In the genomic region with DNA sequence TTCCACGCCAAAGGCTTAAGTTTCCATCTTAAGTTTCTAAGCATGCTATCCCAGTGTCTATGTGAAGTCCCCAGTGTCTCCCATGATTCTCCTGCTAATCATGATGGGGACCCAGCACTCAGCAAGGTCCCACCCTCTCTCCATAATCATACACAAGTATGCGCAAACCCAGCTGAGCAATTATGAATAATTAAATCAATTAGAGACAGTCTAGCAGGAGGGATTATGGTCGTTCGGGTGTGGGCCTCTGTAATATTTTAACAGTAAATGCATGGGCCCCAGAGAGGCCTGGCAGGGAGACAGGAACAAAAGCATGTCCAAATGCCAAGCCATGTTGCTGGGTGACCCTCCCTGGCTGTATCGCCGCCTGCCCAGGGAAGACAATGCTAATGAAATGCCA, we compare ENCODE assay signal across 26 mouse cellular contexts.
DNase-seq lines count a peak whose midpoint lies in the region; ATAC-seq and TF ChIP-seq lines count a peak whose summit lies in the region.
"Had no signal": no experiment of that assay in that cellular context is flagged by ENCODE, and none has a peak within 500 bp of the region (broad histone marks: within the 10 kb centered on the region; RNA-seq: fewer than 3 reads in every experiment).

No protein-coding gene starts in this region.

- TF ChIP-seq POLR2A in brain, embryonic 14.5 days (IDR thresholded peaks at IDR 0.05; ENCODE audit: borderline replicate concordance, extremely low read depth, insufficient read depth, insufficient read length, poor library complexity, severe bottlenecking) = no peak

- no peak overlapping the region for H3K9ac ChIP-seq in hindbrain, embryonic 16.5 days (ENCODE audit: low read depth, low read length)
- H3K9ac ChIP-seq in hindbrain, embryonic 11.5 days (ENCODE audit: low read depth, low read length) = no peak overlapping the region
- H3K9ac ChIP-seq: embryonic facial prominence, embryonic 15.5 days; limb, embryonic 12.5 days; liver, embryonic 15.5 days; lung, embryonic 14.5 days; neural tube, embryonic 12.5 days; stomach, embryonic 15.5 days had no signal

- DNase-seq in hindbrain, embryonic 10.5 days (ENCODE audit: low spot score) = peak; percentile 34
- peak; percentile 65 for DNase-seq in brain, embryonic 14.5 days (ENCODE audit: low read depth)
- DNase-seq in hindbrain, embryonic 11.5 days (ENCODE audit: low spot score) = peak; percentile 37
- DNase-seq in limb, embryonic 10.5 days (ENCODE audit: low spot score) = no peak
- DNase-seq in spleen, postnatal 10 days (ENCODE audit: low spot score in 2 of 2) = no peak
- DNase-seq in frontal cortex, adult 2 months (ENCODE audit: extremely low spot score in 1 of 2, low spot score in 1 of 2) = no peak
- DNase-seq: adrenal gland, postnatal 25 days; cerebellum, adult 18-20 months; gastrocnemius, postnatal 25 days; heart, adult 11 months; heart, postnatal 36 days; kidney, adult 9 months; kidney, postnatal 10 days; layer of hippocampus, adult 9-11 months; lung, embryonic 14.5 days; lung, postnatal 14 days had no signal

- peaks cover 77% of the 10 kb centered on the region for H3K4me1 ChIP-seq in hindbrain, embryonic 10.5 days (replicated peaks)
- peaks cover 13% of the 10 kb centered on the region for H3K4me1 ChIP-seq in hindbrain, embryonic 16.5 days (ENCODE audit: control insufficient read depth, insufficient read depth, low read depth, low read length)
- H3K4me1 ChIP-seq in hindbrain, embryonic 11.5 days (replicated peaks; ENCODE audit: control insufficient read depth, insufficient read depth, low read length) = peaks cover 23% of the 10 kb centered on the region
- H3K4me1 ChIP-seq in limb, embryonic 10.5 days = peaks cover 77% of the 10 kb centered on the region
- H3K4me1 ChIP-seq: liver, embryonic 15.5 days had no signal

- peaks cover 91% of the 10 kb centered on the region for H3K27me3 ChIP-seq in hindbrain, embryonic 10.5 days (ENCODE audit: insufficient read depth, poor library complexity, severe bottlenecking)
- H3K27me3 ChIP-seq in hindbrain, embryonic 16.5 days (replicated peaks; ENCODE audit: control insufficient read depth, insufficient read depth, low read length) = peaks cover 53% of the 10 kb centered on the region
- H3K27me3 ChIP-seq in hindbrain, embryonic 11.5 days (ENCODE audit: control insufficient read depth, insufficient read depth, low read length) = peaks cover 30% of the 10 kb centered on the region
- peaks cover 100% of the 10 kb centered on the region for H3K27me3 ChIP-seq in limb, embryonic 10.5 days (ENCODE audit: low read depth, poor library complexity, severe bottlenecking)

- TF ChIP-seq CTCF in brain, embryonic 14.5 days (IDR thresholded peaks at IDR 0.05; ENCODE audit: borderline replicate concordance, extremely low read depth, insufficient read depth, insufficient read length) = no peak

- no peaks in the 10 kb centered on the region for H3K36me3 ChIP-seq in hindbrain, embryonic 10.5 days
- H3K36me3 ChIP-seq in hindbrain, embryonic 16.5 days (ENCODE audit: control insufficient read depth, insufficient read depth, low read length) = no peaks in the 10 kb centered on the region
- H3K36me3 ChIP-seq in hindbrain, embryonic 11.5 days (ENCODE audit: control insufficient read depth, insufficient read depth, low read length) = no peaks in the 10 kb centered on the region
- no peaks in the 10 kb centered on the region for H3K36me3 ChIP-seq in limb, embryonic 10.5 days
- H3K36me3 ChIP-seq: embryonic facial prominence, embryonic 15.5 days; limb, embryonic 12.5 days; liver, embryonic 15.5 days; neural tube, embryonic 12.5 days; stomach, embryonic 15.5 days had no signal

- H3K4me3 ChIP-seq in hindbrain, embryonic 10.5 days = no peak overlapping the region
- H3K4me3 ChIP-seq in hindbrain, embryonic 16.5 days (ENCODE audit: low read length) = no peak overlapping the region
- no peak overlapping the region for H3K4me3 ChIP-seq in hindbrain, embryonic 11.5 days (ENCODE audit: low read depth, low read length)
- no peak overlapping the region for H3K4me3 ChIP-seq in limb, embryonic 10.5 days
- H3K4me3 ChIP-seq: embryonic facial prominence, embryonic 15.5 days; limb, embryonic 12.5 days; liver, embryonic 15.5 days; myocyte; neural tube, embryonic 12.5 days; stomach, embryonic 15.5 days had no signal

- no peaks in the 10 kb centered on the region for H3K9me3 ChIP-seq in hindbrain, embryonic 10.5 days
- H3K9me3 ChIP-seq in hindbrain, embryonic 16.5 days (ENCODE audit: control insufficient read depth, low read length) = no peaks in the 10 kb centered on the region
- no peaks in the 10 kb centered on the region for H3K9me3 ChIP-seq in hindbrain, embryonic 11.5 days (ENCODE audit: control insufficient read depth, low read length)
- no peaks in the 10 kb centered on the region for H3K9me3 ChIP-seq in limb, embryonic 10.5 days (replicated peaks)
- H3K9me3 ChIP-seq: embryonic facial prominence, embryonic 15.5 days; limb, embryonic 12.5 days; liver, embryonic 15.5 days; neural tube, embryonic 12.5 days; stomach, embryonic 15.5 days had no signal

- H3K27ac ChIP-seq in hindbrain, embryonic 10.5 days = peak overlapping the region; percentile 80
- no peak overlapping the region for H3K27ac ChIP-seq in hindbrain, embryonic 16.5 days (ENCODE audit: low read depth, low read length)
- no peak overlapping the region for H3K27ac ChIP-seq in hindbrain, embryonic 11.5 days (ENCODE audit: low read depth, low read length)
- 0 out of 2 replicates have a peak overlapping the region, but pooled peaks have one; percentile 63 for H3K27ac ChIP-seq in limb, embryonic 10.5 days
- H3K27ac ChIP-seq: embryonic facial prominence, embryonic 15.5 days; liver, embryonic 15.5 days; neural tube, embryonic 12.5 days; stomach, embryonic 15.5 days had no signal

- H3K4me2 ChIP-seq in hindbrain, embryonic 16.5 days (ENCODE audit: low read length) = no peak overlapping the region
- no peak overlapping the region for H3K4me2 ChIP-seq in hindbrain, embryonic 11.5 days (replicated peaks; ENCODE audit: low read depth, low read length)
- H3K4me2 ChIP-seq: embryonic facial prominence, embryonic 15.5 days; heart, embryonic 11.5 days; limb, embryonic 12.5 days; liver, embryonic 15.5 days; lung, embryonic 14.5 days; neural tube, embryonic 12.5 days; stomach, embryonic 15.5 days had no signal

- WGBS in hindbrain, embryonic 10.5 days = 47% methylated on average over 6 of the region's 6 CpGs
- 32% methylated on average over 6 of the region's 6 CpGs for WGBS in hindbrain, embryonic 16.5 days
- 52% methylated on average over 6 of the region's 6 CpGs for WGBS in hindbrain, embryonic 11.5 days
- WGBS in limb, embryonic 10.5 days = 76% methylated on average over 6 of the region's 6 CpGs

- no peak for ATAC-seq in hindbrain, embryonic 16.5 days
- peak; percentile 41 for ATAC-seq in hindbrain, embryonic 11.5 days (ENCODE audit: low FRiP score)
- ATAC-seq: CD4-positive, CD25-positive, alpha-beta regulatory T cell, adult 4 months; intestine, postnatal 0 days had no signal

Comparison
In these comparisons a context has a peak if more than half of its experiments do, and no peak if none do; other contexts are left out.
1. H3K27ac ChIP-seq: peak in hindbrain, embryonic 10.5 days (single experiment) and limb, embryonic 10.5 days (single experiment); none in hindbrain, embryonic 16.5 days (single experiment) and hindbrain, embryonic 11.5 days (single experiment).
2. DNase-seq: peak in hindbrain, embryonic 10.5 days (single experiment), brain, embryonic 14.5 days (single experiment) and hindbrain, embryonic 11.5 days (single experiment); none in limb, embryonic 10.5 days (single experiment), spleen, postnatal 10 days (0 of 2) and frontal cortex, adult 2 months (0 of 2).